Mouse (Mus musculus): ENCODE results near the gene Cpne1.

Cpne1 gene

DNA sequence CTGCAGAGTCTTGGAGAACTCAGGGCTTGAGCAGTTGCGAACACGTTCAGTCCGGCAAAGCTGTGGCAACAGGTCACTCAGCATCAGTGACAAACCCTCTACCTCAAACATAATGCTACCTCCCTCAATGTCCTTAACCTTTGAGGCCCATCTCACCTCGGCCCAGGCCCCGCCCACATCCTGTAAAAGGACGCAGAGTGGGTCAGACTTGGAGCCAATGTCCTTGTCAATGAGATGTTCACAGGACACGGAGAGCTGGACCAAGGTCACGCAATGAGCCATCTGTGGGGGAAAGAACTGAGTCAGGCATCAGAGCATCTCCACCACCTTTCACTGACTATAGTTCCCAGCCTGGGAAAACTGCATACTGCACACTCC, 32.6 kb downstream of the Cpne1 start:
- no peak for DNase-seq

DNA sequence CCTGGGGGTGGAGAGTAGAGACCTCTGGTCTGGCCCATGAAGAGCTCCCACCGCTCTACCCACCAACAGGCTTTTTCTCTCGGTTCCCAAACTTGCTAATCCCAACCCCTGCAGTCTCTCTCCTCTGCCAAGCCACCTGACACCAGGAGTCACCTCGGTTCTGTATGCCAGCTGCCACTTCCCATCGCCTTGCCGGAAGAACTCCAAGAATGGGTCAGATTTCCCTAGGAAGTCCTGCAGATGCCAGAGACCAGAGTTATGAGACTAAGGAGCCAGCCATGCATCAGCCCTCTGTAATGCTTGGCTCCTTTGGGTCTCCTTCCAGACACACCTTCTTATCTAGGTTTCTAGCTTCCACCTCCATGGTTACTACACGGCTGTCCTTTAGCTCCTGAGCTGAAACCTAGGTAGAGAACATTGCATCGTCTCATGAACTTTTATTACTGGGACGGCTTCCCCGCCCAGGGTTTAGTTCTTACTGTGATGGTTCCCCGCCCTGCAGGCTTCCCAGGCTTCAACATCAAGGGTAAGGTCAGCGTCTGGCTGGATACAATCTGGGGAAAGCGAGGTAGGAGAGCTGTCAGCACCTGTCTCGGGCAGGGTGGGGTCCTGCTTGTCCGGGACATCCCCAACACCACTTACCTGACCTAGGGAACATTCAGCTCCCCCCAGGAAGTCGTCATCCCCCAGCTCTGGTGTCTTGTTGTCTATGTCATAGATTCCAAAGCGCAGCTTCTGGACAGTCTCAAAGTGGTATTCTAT, 33.2 kb downstream of the Cpne1 start:
- DNase-seq, result no peak

DNA sequence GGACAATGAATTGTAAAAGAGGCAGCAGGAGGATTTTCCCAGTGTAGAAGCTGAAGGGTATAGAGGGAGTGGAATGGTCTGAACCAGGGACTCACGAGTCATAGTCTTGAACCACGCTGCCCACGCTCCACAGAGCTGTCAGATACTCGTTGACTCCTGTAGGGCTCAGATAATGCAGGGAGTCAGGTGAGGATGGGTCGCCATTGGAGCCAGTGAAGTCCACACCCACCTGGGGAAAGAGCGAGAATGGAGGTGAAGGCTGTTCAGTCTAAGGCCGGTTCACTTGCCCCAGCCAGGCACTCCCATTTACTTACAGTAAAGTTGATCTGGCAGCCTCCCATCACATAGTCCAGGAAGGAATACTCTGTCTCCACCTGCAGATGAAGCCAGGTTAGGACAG, 34.3 kb downstream of the Cpne1 start:
- DNase-seq, result no peak

DNA sequence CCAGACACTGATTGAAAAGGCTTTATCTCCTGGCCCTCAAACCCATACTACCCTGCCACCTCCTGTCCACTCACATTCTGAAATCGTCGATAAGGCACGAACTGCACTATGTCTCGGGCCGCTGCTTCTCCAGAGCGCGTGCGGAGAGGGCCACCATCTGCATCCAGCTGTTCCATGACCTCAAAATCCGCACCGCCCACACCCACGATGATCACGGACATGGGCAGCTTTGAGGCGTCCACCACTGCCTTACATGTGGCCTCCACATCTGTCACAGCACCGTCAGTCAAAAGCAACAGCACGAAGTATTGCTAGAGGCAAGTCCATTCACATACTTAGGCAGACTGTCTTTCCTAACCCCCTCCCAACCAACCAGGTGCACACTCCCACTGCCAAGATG, 38.0 kb downstream of the Cpne1 start:
- no peak for DNase-seq

DNA sequence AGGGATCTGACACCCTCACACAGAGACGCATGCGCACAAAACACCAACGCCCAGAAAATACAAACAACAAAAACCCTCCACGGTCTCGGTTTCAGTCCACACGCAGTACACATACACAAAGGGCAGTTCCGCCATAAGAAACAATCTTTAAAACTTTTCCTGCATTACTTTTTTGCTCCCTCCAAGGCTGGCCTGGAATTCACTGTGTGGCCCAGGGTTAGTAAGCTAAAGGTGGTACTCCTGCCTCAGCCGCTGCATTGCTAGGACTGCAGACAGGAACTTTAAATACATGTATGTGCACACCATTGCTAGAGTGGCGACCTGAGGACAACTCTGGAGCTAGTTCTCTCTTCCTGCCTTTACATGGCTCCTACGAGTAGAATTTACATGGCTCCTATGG, 40.5 kb downstream of the Cpne1 start:
- DNase-seq, result no peak

DNA sequence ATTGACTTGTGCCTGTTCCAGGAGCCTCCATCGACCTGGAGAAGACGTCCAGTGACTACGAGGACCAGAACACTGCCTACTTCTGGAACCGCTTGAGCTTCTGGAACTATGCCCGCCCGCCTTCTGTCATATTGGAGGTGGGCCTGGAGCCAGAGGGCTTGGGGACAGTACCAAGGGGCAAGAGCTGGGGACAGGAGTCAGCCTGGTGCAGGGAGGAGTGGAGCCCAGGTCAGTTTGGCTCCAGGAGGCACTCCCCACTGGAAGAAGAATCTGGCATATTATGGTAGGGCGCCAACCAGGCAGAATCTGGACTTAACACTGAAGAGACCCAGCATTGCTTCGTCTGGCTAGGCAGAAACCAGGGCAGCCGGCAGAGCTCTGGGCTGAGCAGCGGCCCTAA, 43.8 kb downstream of the Cpne1 start:
- no peak for DNase-seq

DNA sequence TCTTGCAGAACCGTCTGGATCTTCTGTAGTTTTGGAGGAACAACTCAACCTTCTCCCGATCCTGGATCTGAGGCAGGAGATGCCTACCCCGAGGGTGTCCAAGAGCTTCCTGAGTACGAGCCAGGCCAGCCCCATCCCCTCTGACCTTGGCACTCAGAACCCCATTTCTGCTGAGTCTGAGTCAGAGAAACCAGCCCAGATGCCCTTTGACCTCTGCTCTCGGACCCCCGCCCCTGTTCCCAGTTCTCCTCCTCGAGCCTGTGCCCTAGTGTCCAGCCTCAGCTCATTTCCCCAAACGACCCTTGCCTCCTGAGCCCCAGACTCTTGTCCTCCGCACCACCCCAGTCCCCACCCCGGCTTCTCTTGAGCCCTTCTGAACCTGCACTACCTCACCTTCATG, 45.6 kb downstream of the Cpne1 start:
- DNase-seq, result no peak

DNA sequence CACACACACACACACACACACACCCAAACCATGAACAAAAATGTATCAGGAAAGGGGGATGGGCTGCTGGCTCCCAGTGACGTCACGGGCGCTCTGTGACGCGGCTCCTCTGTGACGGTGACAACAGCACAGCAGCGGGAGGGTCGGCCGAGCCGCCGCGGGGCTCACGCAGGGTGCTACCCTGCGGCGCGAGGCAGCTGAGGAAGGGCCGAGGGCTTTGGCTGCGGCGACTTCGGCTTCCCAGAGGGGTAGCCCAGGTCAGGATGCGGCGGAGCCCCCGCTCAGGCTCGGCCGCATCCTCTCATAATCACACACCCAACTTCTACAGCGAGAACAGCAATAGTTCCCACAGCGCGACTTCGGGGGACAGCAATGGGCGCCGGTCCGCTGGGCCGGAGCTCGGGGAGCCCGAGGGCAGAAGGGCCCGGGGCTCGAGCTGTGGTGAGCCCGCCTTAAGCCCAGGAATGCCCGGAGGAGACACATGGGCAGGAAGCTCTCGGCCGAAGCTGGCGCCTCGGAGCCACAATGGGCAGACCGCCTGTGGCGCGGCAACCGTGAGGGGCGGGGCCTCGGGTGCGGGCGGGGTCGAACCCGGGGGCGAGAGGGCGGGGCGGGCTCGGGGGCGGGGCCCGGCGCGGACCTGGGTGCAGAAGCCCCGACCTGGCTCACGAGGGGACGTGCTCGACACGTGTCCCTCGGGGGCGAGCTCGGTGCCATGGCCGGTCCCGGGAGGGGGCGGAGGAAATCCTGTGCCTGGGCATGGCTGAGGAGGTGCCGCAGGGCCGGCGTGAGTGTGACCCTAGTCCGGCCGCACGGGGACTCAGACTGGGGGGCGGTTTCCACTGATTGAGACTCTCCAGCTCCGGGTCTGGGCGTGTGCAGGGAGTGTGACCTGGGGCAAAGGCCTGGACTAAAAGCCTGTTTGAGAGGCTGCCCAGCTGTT, 46.4 kb downstream of the Cpne1 start, which contains the start of gene Spag4:
Gene Spag4 (plus strand): TSS at position 77 of the 943 bp plus-strand sequence.
- peak; percentile 60 for DNase-seq

DNA sequence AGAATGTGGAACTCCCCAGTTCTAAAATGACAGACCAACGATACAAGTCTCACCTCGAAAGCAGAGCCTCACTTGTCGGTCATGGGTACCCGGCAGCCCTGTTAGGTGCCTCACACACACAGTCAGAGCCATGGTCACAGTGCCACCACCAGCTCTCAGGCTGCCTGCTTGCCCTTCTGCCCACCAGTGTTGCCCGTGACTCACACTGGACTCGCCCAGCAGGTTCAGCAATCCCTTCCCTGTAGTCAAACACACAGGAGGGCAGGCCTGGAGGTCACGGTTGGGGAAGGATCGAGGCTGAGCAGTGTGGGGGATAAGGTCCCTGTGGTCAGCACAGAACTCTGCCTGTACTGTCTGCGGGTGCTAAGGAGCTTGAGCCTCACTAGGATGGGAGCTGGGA, 58.9 kb downstream of the Cpne1 start, which contains the start of gene Fer1l4:
Gene Fer1l4 (minus strand): TSS at position 132 of the 400 bp plus-strand sequence.
- no peak for DNase-seq

DNA sequence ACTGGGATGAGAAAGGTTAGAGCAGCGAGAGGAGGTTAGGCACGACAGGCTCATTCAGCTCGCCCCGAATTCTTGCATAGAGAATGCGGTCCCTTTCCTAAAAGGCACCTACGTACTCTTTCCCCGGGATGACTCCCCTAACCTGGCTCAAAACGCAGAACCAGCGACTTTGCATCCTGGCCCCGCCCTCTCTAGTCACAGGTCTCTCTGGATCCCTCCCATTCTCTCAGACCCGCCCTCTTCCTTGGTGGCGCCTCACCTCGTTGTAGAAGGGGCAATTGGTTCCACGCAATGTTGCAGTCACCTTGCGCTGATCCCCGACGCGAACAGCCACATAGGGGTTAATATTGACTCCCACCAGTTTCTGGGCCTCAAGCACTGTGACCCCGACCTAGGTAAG, 63.8 kb downstream of the Cpne1 start:
- DNase-seq, result no peak

DNA sequence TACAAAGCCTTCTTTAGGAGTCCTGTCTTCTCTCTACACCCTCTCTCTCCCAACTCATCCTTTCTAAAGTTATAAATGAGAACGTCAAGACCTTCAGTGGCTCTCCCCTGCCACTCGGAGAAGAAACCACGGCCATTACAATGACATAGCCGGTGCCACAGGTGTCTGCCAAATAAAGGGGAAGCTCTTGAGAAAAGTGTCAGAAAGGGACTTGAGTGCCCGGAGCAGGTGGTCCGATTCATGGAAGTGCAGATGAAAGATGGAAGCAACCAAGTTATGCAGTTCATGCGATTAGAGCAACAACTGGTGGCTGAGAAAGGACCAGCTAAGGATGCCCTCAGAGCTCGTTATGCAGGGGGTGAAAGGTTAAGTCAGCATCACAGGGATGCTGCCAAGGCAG, 68.9 kb downstream of the Cpne1 start:
- no peak for DNase-seq

DNA sequence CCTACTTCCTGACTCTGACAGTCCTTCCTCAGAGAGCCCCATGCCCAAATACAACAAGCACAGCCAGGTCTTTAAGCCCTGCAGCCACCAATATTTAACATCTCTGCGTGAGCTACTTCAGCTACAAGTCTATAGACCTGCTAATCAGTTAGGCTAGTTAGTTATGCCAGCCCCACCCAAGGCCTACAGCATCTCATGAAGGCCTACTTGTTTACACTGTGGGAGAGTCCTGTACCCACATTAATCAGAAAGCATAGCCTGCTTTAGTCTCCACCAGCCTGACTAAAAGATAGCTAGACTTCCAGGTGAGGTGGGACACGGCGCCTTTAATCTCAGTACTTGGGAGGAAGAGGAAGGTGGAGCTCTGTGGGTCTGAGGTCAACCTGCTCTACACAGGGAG, 72.4 kb downstream of the Cpne1 start:
- DNase-seq, result no peak

DNA sequence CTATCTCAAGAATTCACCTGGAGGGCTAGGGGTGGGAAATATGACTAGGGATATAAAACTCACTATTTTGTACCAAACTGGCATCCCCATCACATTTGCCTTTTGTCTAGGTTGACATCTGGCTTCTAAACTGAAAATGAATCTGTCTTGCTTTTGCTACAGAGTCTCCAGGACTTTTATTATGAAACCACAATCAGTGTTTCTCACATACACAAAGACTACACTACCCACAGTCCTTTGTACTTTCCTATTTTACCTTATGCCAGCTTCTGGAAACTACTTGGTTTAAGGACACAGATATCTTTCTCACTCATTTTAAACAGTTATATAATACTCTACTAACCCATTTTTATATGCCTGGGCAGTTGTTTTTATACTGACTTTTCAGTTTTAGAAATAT, 86.3 kb downstream of the Cpne1 start:
- DNase-seq, result no peak
